Mouse (Mus musculus): ENCODE data around the gene Gzmn. TPM values are rescaled to one million over a fixed set of nuclear protein-coding genes. Genes with fewer than 3 reads are reported as not detected.
"Not testable (repeated sequence)": the region's sequence is repeated elsewhere in the genome, so short reads cannot be mapped to it uniquely, and the experiment has no call there.

The Gzmn gene
- total RNA-seq (2017): not detected in 2 replicates

GRCm38 (mm10) chr14:56174499-56174898 lies at the start of gene Gzmn:
Gene Gzmn (minus strand): TSS chr14:56174599.
- no peak for ATAC-seq (ENCODE audit: extremely low read depth, insufficient number of reproducible peaks, low FRiP score, poor library complexity, severe bottlenecking)

- no peak for ATAC-seq (ENCODE audit: extremely low read depth, insufficient number of reproducible peaks, low FRiP score, poor library complexity, severe bottlenecking)
Observed at GRCm38 (mm10) chr14:56211317-56211716, 36.9 kb upstream of the Gzmn start, which contains the start of gene Gzmf. Gene Gzmf (minus strand): TSS chr14:56211417.

GRCm38 (mm10) chr14:56205613-56206012 lies 31.2 kb upstream of the Gzmn start:
- ATAC-seq (ENCODE audit: extremely low read depth, insufficient number of reproducible peaks, low FRiP score, poor library complexity, severe bottlenecking): no peak

- not testable (repeated sequence) for ATAC-seq (ENCODE audit: extremely low read depth, insufficient number of reproducible peaks, low FRiP score, poor library complexity, severe bottlenecking)
Observed at GRCm38 (mm10) chr14:56205021-56205420, 30.6 kb upstream of the Gzmn start.

GRCm38 (mm10) chr14:56203975-56204374 lies 29.6 kb upstream of the Gzmn start:
- ATAC-seq (ENCODE audit: extremely low read depth, insufficient number of reproducible peaks, low FRiP score, poor library complexity, severe bottlenecking): peak; percentile 26; the same call in 1 of the 2 replicates

GRCm38 (mm10) chr14:56186946-56187345 lies 12.5 kb upstream of the Gzmn start:
- no peak for ATAC-seq (ENCODE audit: extremely low read depth, insufficient number of reproducible peaks, low FRiP score, poor library complexity, severe bottlenecking)

GRCm38 (mm10) chr14:56186521-56186920 lies 12.1 kb upstream of the Gzmn start:
- no peak for ATAC-seq (ENCODE audit: extremely low read depth, insufficient number of reproducible peaks, low FRiP score, poor library complexity, severe bottlenecking)

GRCm38 (mm10) chr14:56177651-56178050 lies 3.3 kb upstream of the Gzmn start:
- not testable (repeated sequence) for ATAC-seq (ENCODE audit: extremely low read depth, insufficient number of reproducible peaks, low FRiP score, poor library complexity, severe bottlenecking)

GRCm38 (mm10) chr14:56173396-56173795 lies 1.0 kb downstream of the Gzmn start:
- no peak for ATAC-seq (ENCODE audit: extremely low read depth, insufficient number of reproducible peaks, low FRiP score, poor library complexity, severe bottlenecking)

- no peak for ATAC-seq (ENCODE audit: extremely low read depth, insufficient number of reproducible peaks, low FRiP score, poor library complexity, severe bottlenecking)
Observed at GRCm38 (mm10) chr14:56172744-56173143, 1.7 kb downstream of the Gzmn start.

GRCm38 (mm10) chr14:56168009-56168408 lies 6.4 kb downstream of the Gzmn start:
- ATAC-seq (ENCODE audit: extremely low read depth, insufficient number of reproducible peaks, low FRiP score, poor library complexity, severe bottlenecking): no peak

- ATAC-seq (ENCODE audit: extremely low read depth, insufficient number of reproducible peaks, low FRiP score, poor library complexity, severe bottlenecking): no peak
Observed at GRCm38 (mm10) chr14:56162109-56162508, 12.3 kb downstream of the Gzmn start.

- not testable (repeated sequence) for ATAC-seq (ENCODE audit: extremely low read depth, insufficient number of reproducible peaks, low FRiP score, poor library complexity, severe bottlenecking)
Observed at GRCm38 (mm10) chr14:56159479-56159878, 14.9 kb downstream of the Gzmn start, which contains the start of gene Gzmg. Gene Gzmg (minus strand): TSS chr14:56159579.

GRCm38 (mm10) chr14:56155340-56155739 lies 19.1 kb downstream of the Gzmn start:
- no peak for ATAC-seq (ENCODE audit: extremely low read depth, insufficient number of reproducible peaks, low FRiP score, poor library complexity, severe bottlenecking)

GRCm38 (mm10) chr14:56133675-56134074 lies 40.7 kb downstream of the Gzmn start:
- ATAC-seq (ENCODE audit: extremely low read depth, insufficient number of reproducible peaks, low FRiP score, poor library complexity, severe bottlenecking): not testable (repeated sequence)

- not testable (repeated sequence) for ATAC-seq (ENCODE audit: extremely low read depth, insufficient number of reproducible peaks, low FRiP score, poor library complexity, severe bottlenecking)
Observed at GRCm38 (mm10) chr14:56132508-56132907, 41.9 kb downstream of the Gzmn start, which contains the start of gene Gzmd. Gene Gzmd (minus strand): TSS chr14:56132608.

- ATAC-seq (ENCODE audit: extremely low read depth, insufficient number of reproducible peaks, low FRiP score, poor library complexity, severe bottlenecking): no peak
Observed at GRCm38 (mm10) chr14:56128341-56128740, 46.1 kb downstream of the Gzmn start.

- ATAC-seq (ENCODE audit: extremely low read depth, insufficient number of reproducible peaks, low FRiP score, poor library complexity, severe bottlenecking): no peak
Observed at GRCm38 (mm10) chr14:56123516-56123915, 50.9 kb downstream of the Gzmn start.

GRCm38 (mm10) chr14:56120525-56120924 lies 53.9 kb downstream of the Gzmn start, which contains the start of gene Gzme:
Gene Gzme (minus strand): TSS chr14:56120625.
- ATAC-seq (ENCODE audit: extremely low read depth, insufficient number of reproducible peaks, low FRiP score, poor library complexity, severe bottlenecking): no peak
